Mouse (Mus musculus): ENCODE results near the gene Cyp2c69.
"Not testable (repeated sequence)": the region's sequence is repeated elsewhere in the genome, so short reads cannot be mapped to it uniquely, and the experiment has no call there.

The Cyp2c69 gene

DNA sequence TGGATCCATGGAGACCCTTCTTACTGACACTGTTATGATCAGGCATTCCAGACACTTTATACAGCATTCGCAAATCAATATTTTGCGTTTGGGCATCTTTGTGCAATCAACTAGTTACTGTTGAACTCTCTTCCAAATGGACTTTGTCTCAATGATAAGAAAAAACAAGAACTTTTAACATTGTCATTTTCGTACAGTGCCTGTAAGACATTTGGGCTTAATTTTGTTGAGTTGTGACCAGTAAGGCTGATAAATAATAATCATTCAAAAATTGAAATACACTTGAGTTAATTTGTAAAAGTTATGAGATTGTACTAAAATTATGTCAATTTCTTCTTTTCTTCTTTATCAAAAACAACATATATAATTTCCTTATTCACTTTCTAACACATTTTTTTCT, at the start of gene Cyp2c69:
Cyp2c69 (minus strand) TSS at position 101 of the 400 bp plus-strand sequence.
- not testable (repeated sequence) for DNase-seq

DNA sequence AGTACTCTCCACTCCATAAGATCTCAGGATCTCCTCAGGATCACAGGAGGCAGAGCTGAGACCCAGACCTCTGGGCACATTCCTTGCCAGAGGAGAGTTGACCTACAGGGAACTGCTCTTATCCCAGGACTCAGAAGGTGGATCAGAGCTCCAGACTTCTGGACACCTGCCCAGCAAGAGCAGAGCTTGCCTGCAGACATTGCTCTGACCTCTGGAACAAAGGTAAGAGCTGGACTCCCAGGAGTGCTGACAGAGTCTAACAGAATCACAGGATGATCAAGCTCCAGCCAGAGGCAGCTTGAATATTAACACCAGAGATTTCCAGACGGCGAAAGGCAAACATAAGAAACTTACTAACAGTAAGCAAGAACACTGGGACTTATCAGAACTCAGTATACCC, 48.8 kb upstream of the Cyp2c69 start:
- no peak for DNase-seq

GRCm38 (mm10) chr19:39930032-39930431, 43.4 kb upstream of the Cyp2c69 start:
- DNase-seq: no peak

DNA sequence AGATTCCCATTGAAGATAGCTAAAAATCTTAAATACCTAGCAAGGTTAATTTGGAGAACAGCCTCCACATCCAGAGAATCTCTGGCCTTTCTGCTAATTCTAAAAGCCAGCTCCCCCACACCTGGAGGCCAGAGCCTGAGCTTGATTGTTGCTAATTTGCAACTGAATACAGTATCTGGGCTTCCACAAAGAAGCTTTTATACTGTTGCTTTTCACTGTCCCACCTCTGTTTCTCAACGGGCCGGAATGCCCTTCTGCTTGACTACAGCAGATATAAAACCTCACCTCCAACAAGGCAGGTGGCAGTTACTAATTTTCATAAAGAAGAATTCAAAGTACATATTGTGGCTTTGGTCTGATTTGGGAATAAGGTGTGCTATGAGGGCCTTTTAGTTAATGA, 15.1 kb upstream of the Cyp2c69 start:
- no peak for DNase-seq

- DNase-seq: not testable (repeated sequence)
Observed at GRCm38 (mm10) chr19:39890079-39890478, 3.5 kb upstream of the Cyp2c69 start.

GRCm38 (mm10) chr19:39866133-39866532, 20.5 kb downstream of the Cyp2c69 start:
- DNase-seq: no peak

DNA sequence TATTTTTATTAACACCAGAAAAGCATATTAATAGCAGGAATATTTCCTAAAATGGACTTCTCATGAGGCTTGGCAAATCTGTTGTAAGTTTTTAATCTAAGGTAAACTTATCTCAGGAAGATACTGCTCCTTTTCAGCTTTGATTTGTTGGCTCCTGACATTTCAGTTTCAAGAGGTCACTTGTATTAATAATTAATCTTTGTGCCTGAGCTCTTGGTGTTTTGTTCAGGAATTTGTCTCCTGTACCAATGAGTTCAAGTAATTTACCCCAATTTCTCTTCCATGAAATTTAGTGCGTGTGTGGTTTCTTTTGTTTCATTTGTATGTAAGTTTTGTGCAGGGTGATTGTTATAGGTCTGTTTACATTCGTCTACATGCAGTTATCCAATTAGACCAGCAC, 65.7 kb downstream of the Cyp2c69 start:
- not testable (repeated sequence) for DNase-seq

DNA sequence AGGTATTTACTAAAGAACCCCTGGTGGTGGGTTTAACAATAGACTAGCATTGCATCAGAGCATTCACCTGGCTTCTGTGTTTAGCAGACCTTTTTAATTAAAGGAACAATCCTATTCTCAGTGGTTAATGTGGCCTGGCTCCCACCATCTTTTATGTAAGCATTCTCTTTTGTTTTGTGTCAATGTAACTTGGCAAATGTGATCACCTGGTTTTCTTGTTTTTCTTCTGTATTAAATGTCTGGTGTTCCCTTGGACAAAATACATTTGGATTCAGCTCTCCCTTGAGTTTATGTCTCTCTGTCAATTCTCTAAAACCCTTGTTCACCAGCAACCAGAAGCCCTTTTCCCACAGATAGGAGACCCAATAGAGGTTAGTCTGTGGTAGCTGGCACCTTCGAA, 70.2 kb downstream of the Cyp2c69 start:
- not testable (repeated sequence) for DNase-seq

- not testable (repeated sequence) for DNase-seq
Observed at GRCm38 (mm10) chr19:39815991-39816390, 70.6 kb downstream of the Cyp2c69 start.

GRCm38 (mm10) chr19:39812714-39813113, 73.9 kb downstream of the Cyp2c69 start, which contains the start of gene Cyp2c40:
Gene Cyp2c40, minus strand, starts transcription at chr19:39812814.
- not testable (repeated sequence) for DNase-seq
